In genomic region chr1:171553359-171554341, GRCm38 (mm10) we compare ENCODE assay signal across 20 mouse cellular contexts. TPM values are rescaled to one million over a fixed set of nuclear protein-coding genes. Genes with fewer than 3 reads are reported as not detected.
DNase-seq lines count a peak whose midpoint lies in the region; ATAC-seq and TF ChIP-seq lines count a peak whose summit lies in the region.
"Had no signal": no experiment of that assay in that cellular context is flagged by ENCODE, and none has a peak within 500 bp of the region (broad histone marks: within the 10 kb centered on the region; RNA-seq: fewer than 3 reads in every experiment).

No protein-coding gene starts in this region.

- no peaks in the 10 kb centered on the region for H3K27me3 ChIP-seq in heart, embryonic 10.5 days (ENCODE audit: insufficient read depth, poor library complexity, severe bottlenecking)
- H3K27me3 ChIP-seq in lung, embryonic 16.5 days (ENCODE audit: control insufficient read depth, insufficient read depth, low read depth, low read length), result no peaks in the 10 kb centered on the region
- H3K27me3 ChIP-seq in intestine, embryonic 16.5 days (replicated peaks; ENCODE audit: control insufficient read depth, insufficient read depth, low read length), result no peaks in the 10 kb centered on the region
- H3K27me3 ChIP-seq in stomach, embryonic 16.5 days (ENCODE audit: control insufficient read depth, insufficient read depth, low read length), result no peaks in the 10 kb centered on the region
- H3K27me3 ChIP-seq: limb, embryonic 15.5 days; neural tube, embryonic 12.5 days; Patski had no signal

- 0 out of 2 replicates have a peak overlapping the region, but pooled peaks have one; percentile 12 for H3K4me3 ChIP-seq in heart, embryonic 10.5 days
- no peak overlapping the region for H3K4me3 ChIP-seq in lung, embryonic 16.5 days (ENCODE audit: low read length)
- H3K4me3 ChIP-seq in lung, adult 2 months (replicated peaks; ENCODE audit: extremely low read depth, low read depth, low read length), result no peak overlapping the region
- H3K4me3 ChIP-seq in intestine, embryonic 16.5 days (ENCODE audit: low read length), result no peak overlapping the region
- H3K4me3 ChIP-seq in stomach, embryonic 16.5 days (replicated peaks; ENCODE audit: low read length), result no peak overlapping the region
- no peak overlapping the region for H3K4me3 ChIP-seq in layer of hippocampus, adult 2 months
- H3K4me3 ChIP-seq: limb, embryonic 15.5 days; neural tube, embryonic 12.5 days had no signal

- ATAC-seq in lung, embryonic 16.5 days (ENCODE audit: low read depth), result peak; percentile 80; the same call in 1 of the 2 replicates
- peak; percentile 53; the same call in 1 of the 2 replicates for ATAC-seq in intestine, embryonic 16.5 days
- peak; percentile 75; the same call in 1 of the 2 replicates for ATAC-seq in stomach, embryonic 16.5 days (ENCODE audit: insufficient read depth, low FRiP score)
- ATAC-seq: CD4-positive, CD25-positive, alpha-beta regulatory T cell, adult 4 months; inflammation-experienced regulatory T-cells, adult 6 months; Patski had no signal

- peak overlapping the region; percentile 78 for H3K27ac ChIP-seq in heart, embryonic 10.5 days
- H3K27ac ChIP-seq in lung, embryonic 16.5 days (ENCODE audit: low read length), result no peak overlapping the region
- no peak overlapping the region for H3K27ac ChIP-seq in intestine, embryonic 16.5 days (ENCODE audit: low read length)
- H3K27ac ChIP-seq in stomach, embryonic 16.5 days (ENCODE audit: low read length), result peak overlapping the region; percentile 29; the same call in 1 of the 2 replicates
- no peak overlapping the region for H3K27ac ChIP-seq in layer of hippocampus, adult 2 months
- H3K27ac ChIP-seq: limb, embryonic 15.5 days; neural tube, embryonic 12.5 days had no signal

- H3K4me2 ChIP-seq in lung, embryonic 16.5 days (ENCODE audit: low read depth, low read length), result no peak overlapping the region
- H3K4me2 ChIP-seq in intestine, embryonic 16.5 days (ENCODE audit: low read depth, low read length), result no peak overlapping the region
- no peak overlapping the region for H3K4me2 ChIP-seq in stomach, embryonic 16.5 days (ENCODE audit: low read depth, low read length)
- H3K4me2 ChIP-seq: limb, embryonic 15.5 days; neural tube, embryonic 12.5 days had no signal

- no peak for TF ChIP-seq POLR2A in lung, adult 2 months (IDR thresholded peaks at IDR 0.05; ENCODE audit: borderline replicate concordance, extremely low read depth, low read depth, low read length)

- no peak overlapping the region for H3K9ac ChIP-seq in lung, embryonic 16.5 days (ENCODE audit: low read length)
- H3K9ac ChIP-seq in intestine, embryonic 16.5 days (ENCODE audit: low read depth, low read length), result no peak overlapping the region
- H3K9ac ChIP-seq in stomach, embryonic 16.5 days (ENCODE audit: low read length), result no peak overlapping the region
- H3K9ac ChIP-seq: limb, embryonic 15.5 days; neural tube, embryonic 12.5 days had no signal

- no peaks in the 10 kb centered on the region for H3K36me3 ChIP-seq in heart, embryonic 10.5 days
- no peaks in the 10 kb centered on the region for H3K36me3 ChIP-seq in lung, embryonic 16.5 days (ENCODE audit: control insufficient read depth, insufficient read depth, low read length)
- no peaks in the 10 kb centered on the region for H3K36me3 ChIP-seq in intestine, embryonic 16.5 days (ENCODE audit: control insufficient read depth, insufficient read depth, low read length)
- H3K36me3 ChIP-seq in stomach, embryonic 16.5 days (ENCODE audit: control insufficient read depth, insufficient read depth, low read length), result no peaks in the 10 kb centered on the region
- H3K36me3 ChIP-seq: limb, embryonic 15.5 days; neural tube, embryonic 12.5 days had no signal

- no peak for DNase-seq in heart, embryonic 10.5 days (ENCODE audit: low spot score)
- DNase-seq in heart, adult 8-10 months (ENCODE audit: low spot score), result no peak
- no peak for DNase-seq in lung, adult 2 months
- no peak for DNase-seq in layer of hippocampus, adult 2 months (ENCODE audit: low spot score in 2 of 2)
- DNase-seq in frontal cortex, adult 2 months (ENCODE audit: extremely low spot score in 1 of 2, low spot score in 1 of 2), result no peak
- DNase-seq: adrenal gland, postnatal 14 days; cerebellum, adult 11 months; lung, postnatal 4 days; thymus, postnatal 25 days had no signal

- H3K4me1 ChIP-seq in heart, embryonic 10.5 days, result peaks cover 9% of the 10 kb centered on the region
- H3K4me1 ChIP-seq in lung, embryonic 16.5 days (replicated peaks; ENCODE audit: control insufficient read depth, insufficient read depth, low read length), result peaks cover 3% of the 10 kb centered on the region; the same call in 1 of the 2 replicates
- H3K4me1 ChIP-seq in lung, adult 2 months (ENCODE audit: control insufficient read depth, insufficient read depth, low read length), result no peaks in the 10 kb centered on the region; the same call in 1 of the 2 replicates
- no peaks in the 10 kb centered on the region for H3K4me1 ChIP-seq in intestine, embryonic 16.5 days (ENCODE audit: control insufficient read depth, insufficient read depth, low read length)
- no peaks in the 10 kb centered on the region for H3K4me1 ChIP-seq in stomach, embryonic 16.5 days (ENCODE audit: control insufficient read depth, insufficient read depth, low read length)
- H3K4me1 ChIP-seq: limb, embryonic 15.5 days; neural tube, embryonic 12.5 days had no signal

- H3K9me3 ChIP-seq in heart, embryonic 10.5 days, result no peaks in the 10 kb centered on the region
- H3K9me3 ChIP-seq in lung, embryonic 16.5 days (ENCODE audit: control insufficient read depth, low read length), result no peaks in the 10 kb centered on the region
- H3K9me3 ChIP-seq in intestine, embryonic 16.5 days (ENCODE audit: control insufficient read depth, low read length), result no peaks in the 10 kb centered on the region
- H3K9me3 ChIP-seq in stomach, embryonic 16.5 days (replicated peaks; ENCODE audit: control insufficient read depth, low read length), result no peaks in the 10 kb centered on the region
- H3K9me3 ChIP-seq: limb, embryonic 15.5 days; neural tube, embryonic 12.5 days had no signal

- TF ChIP-seq CTCF in lung, adult 2 months (IDR thresholded peaks at IDR 0.05; ENCODE audit: insufficient read depth, low read length), result no peak
- no peak for TF ChIP-seq CTCF in layer of hippocampus, adult 2 months (conservative IDR thresholded peaks at IDR 0.05)

- WGBS in heart, embryonic 10.5 days, result 73% methylated on average over 11 of the region's 11 CpGs
- 73% methylated on average over 11 of the region's 11 CpGs for WGBS in lung, embryonic 16.5 days
- 73% methylated on average over 11 of the region's 11 CpGs for WGBS in lung, adult 2 months
- 71% methylated on average over 11 of the region's 11 CpGs for WGBS in intestine, embryonic 16.5 days
- 69% methylated on average over 11 of the region's 11 CpGs for WGBS in stomach, embryonic 16.5 days

RNA-seq across cellular contexts. Expression of gene Cd244a, which starts 5.3 kb away (rescaled TPM):
- polyA plus RNA-seq in heart, embryonic 10.5 days (2016; fragmentation: Nextera tagmentation; extraction: Ambion mirVana), result 0.13 TPM in 1 of 2 replicates, not detected in the other
- total RNA-seq in heart, adult 8-10 months (2022), result 1 to 10 TPM in 1 of 4 experiments, under 1 TPM in 3; 0.09 to 1.3 (median 0.17) TPM
- polyA plus RNA-seq in lung, embryonic 16.5 days (2015; fragmentation: Nextera tagmentation; extraction: Ambion mirVana), result 0.85 and 1.0 TPM in 2 replicates
- polyA plus RNA-seq in lung, adult 2 months (2012; rRNA removed), result 1.8 and 3.1 TPM in 2 replicates
- polyA plus RNA-seq in intestine, embryonic 16.5 days (2015; fragmentation: Nextera tagmentation; extraction: Ambion mirVana), result 0.62 and 0.91 TPM in 2 replicates
- polyA plus RNA-seq in stomach, embryonic 16.5 days (2015; fragmentation: Nextera tagmentation; extraction: Ambion mirVana), result 0.81 and 1.4 TPM in 2 replicates
- total RNA-seq in layer of hippocampus, adult 2 months (2021), result not detected
- polyA plus RNA-seq in frontal cortex, adult 2 months (2012; rRNA removed), result 0.04 TPM in 1 of 2 replicates, not detected in the other
- polyA plus RNA-seq: neural tube, embryonic 12.5 days; Patski had no signal

RNA-seq across cellular contexts. Expression of gene Itln1, which starts 18.6 kb away (rescaled TPM):
- not detected in 2 replicates for polyA plus RNA-seq in heart, embryonic 10.5 days (2016; fragmentation: Nextera tagmentation; extraction: Ambion mirVana)
- not detected for total RNA-seq in heart, adult 8-10 months (2022)
- polyA plus RNA-seq in lung, embryonic 16.5 days (2015; fragmentation: Nextera tagmentation; extraction: Ambion mirVana), result not detected in 2 replicates
- polyA plus RNA-seq in lung, adult 2 months (2012; rRNA removed), result 0.64 TPM in 1 of 2 replicates, not detected in the other
- polyA plus RNA-seq in intestine, embryonic 16.5 days (2015; fragmentation: Nextera tagmentation; extraction: Ambion mirVana), result 0.20 and 0.23 TPM in 2 replicates
- polyA plus RNA-seq in stomach, embryonic 16.5 days (2015; fragmentation: Nextera tagmentation; extraction: Ambion mirVana), result not detected in 2 replicates
- not detected for total RNA-seq in layer of hippocampus, adult 2 months (2021)
- not detected in 2 replicates for polyA plus RNA-seq in frontal cortex, adult 2 months (2012; rRNA removed)
- total RNA-seq: adrenal gland, postnatal 14 days; gastrocnemius, adult 8-10 months; left cerebral cortex, adult 8-10 months had no signal
- polyA plus RNA-seq: CD4-positive, CD25-positive, alpha-beta regulatory T cell, adult 4 months; cortical plate, adult 2 months; inflammation-experienced regulatory T-cells, adult 6 months; limb, embryonic 15.5 days; neural tube, embryonic 12.5 days had no signal

RNA-seq across cellular contexts. Expression of gene Alyref2, which starts 50.4 kb away (rescaled TPM):
- 10.7 and 10.8 TPM in 2 replicates for polyA plus RNA-seq in heart, embryonic 10.5 days (2016; fragmentation: Nextera tagmentation; extraction: Ambion mirVana)
- total RNA-seq in heart, adult 8-10 months (2022), result 1 to 10 TPM; 1.8 to 2.8 (median 2.1) TPM
- 11.8 and 13.6 TPM in 2 replicates for polyA plus RNA-seq in lung, embryonic 16.5 days (2015; fragmentation: Nextera tagmentation; extraction: Ambion mirVana)
- polyA plus RNA-seq in lung, adult 2 months (2012; rRNA removed), result 2.8 and 3.3 TPM in 2 replicates
- polyA plus RNA-seq in intestine, embryonic 16.5 days (2015; fragmentation: Nextera tagmentation; extraction: Ambion mirVana), result 11.1 and 11.2 TPM in 2 replicates
- 15.7 and 16.3 TPM in 2 replicates for polyA plus RNA-seq in stomach, embryonic 16.5 days (2015; fragmentation: Nextera tagmentation; extraction: Ambion mirVana)
- total RNA-seq in layer of hippocampus, adult 2 months (2021), result 1 to 10 TPM; 6.2 to 7.2 TPM
- 6.4 and 7.3 TPM in 2 replicates for polyA plus RNA-seq in frontal cortex, adult 2 months (2012; rRNA removed)

RNA-seq across cellular contexts. Expression of gene Ly9, which starts 53.6 kb away (rescaled TPM):
- not detected in 2 replicates for polyA plus RNA-seq in heart, embryonic 10.5 days (2016; fragmentation: Nextera tagmentation; extraction: Ambion mirVana)
- total RNA-seq in heart, adult 8-10 months (2022), result under 1 TPM; 0.16 to 0.49 (median 0.31) TPM
- polyA plus RNA-seq in lung, embryonic 16.5 days (2015; fragmentation: Nextera tagmentation; extraction: Ambion mirVana), result 0.49 and 0.85 TPM in 2 replicates
- polyA plus RNA-seq in lung, adult 2 months (2012; rRNA removed), result 2.2 and 2.6 TPM in 2 replicates
- 0.51 and 0.60 TPM in 2 replicates for polyA plus RNA-seq in intestine, embryonic 16.5 days (2015; fragmentation: Nextera tagmentation; extraction: Ambion mirVana)
- 0.62 and 0.84 TPM in 2 replicates for polyA plus RNA-seq in stomach, embryonic 16.5 days (2015; fragmentation: Nextera tagmentation; extraction: Ambion mirVana)
- not detected for total RNA-seq in layer of hippocampus, adult 2 months (2021)
- polyA plus RNA-seq in frontal cortex, adult 2 months (2012; rRNA removed), result 0.19 and 0.32 TPM in 2 replicates
- polyA plus RNA-seq: neural tube, embryonic 12.5 days; Patski had no signal

Comparison
In these comparisons a context has a peak if more than half of its experiments do, and no peak if none do; other contexts are left out.
1. H3K27ac ChIP-seq: peak in heart, embryonic 10.5 days (single experiment) and stomach, embryonic 16.5 days (single experiment); none in lung, embryonic 16.5 days (single experiment), intestine, embryonic 16.5 days (single experiment) and layer of hippocampus, adult 2 months (single experiment).
2. Peak in every context shown above with its lines, with median percentiles within 50 percentile points of each other: ATAC-seq.